Mouse (Mus musculus): ENCODE measurements around the gene Iqschfp. TPM values are rescaled to one million over a fixed set of nuclear protein-coding genes. Genes with fewer than 3 reads are reported as not detected.

Iqschfp gene
- polyA plus RNA-seq, 1 experiment from 2014 or later: 0.24 TPM

- Histone ChIP-seq H3K27me3 (replicated peaks; ENCODE audit: low read depth, poor library complexity, severe bottlenecking) (peaks cover 7% of the 10 kb centered on the region; the same call in 1 of the 2 replicates), H3K36me3 (replicated peaks) (no peaks in the 10 kb centered on the region), H3K9me3 (no peaks in the 10 kb centered on the region), H3K4me1 (peaks cover 60% of the 10 kb centered on the region), H3K27ac (replicated peaks) (peak overlapping the region; percentile 86), H3K4me3 (peak overlapping the region; percentile 55)
- peak; percentile 82 for DNase-seq (ENCODE audit: low spot score)
- 11% methylated on average over 28 of the region's 28 CpGs for WGBS
Observed at GRCm38 (mm10) chr3:68572249-68573225, 680.5 kb downstream of the Iqschfp start.

GRCm38 (mm10) chr3:68573226-68573624 lies 681.2 kb downstream of the Iqschfp start:
- Histone ChIP-seq H3K4me3 (peak overlapping the region; percentile 55), H3K36me3 (replicated peaks) (no peaks in the 10 kb centered on the region), H3K27me3 (replicated peaks; ENCODE audit: low read depth, poor library complexity, severe bottlenecking) (peaks cover 7% of the 10 kb centered on the region; the same call in 1 of the 2 replicates), H3K9me3 (no peaks in the 10 kb centered on the region), H3K27ac (replicated peaks) (0 out of 2 replicates have a peak overlapping the region, but pooled peaks have one; percentile 35), H3K4me1 (peaks cover 56% of the 10 kb centered on the region)
- 62% methylated on average over 3 of the region's 3 CpGs for WGBS
- DNase-seq (ENCODE audit: low spot score): no peak

- 0 out of 2 replicates have a peak overlapping the region, but pooled peaks have one; percentile 24 for H3K27ac ChIP-seq (replicated peaks)
- no peaks in the 10 kb centered on the region for H3K9me3 ChIP-seq
- peaks cover 52% of the 10 kb centered on the region for H3K4me1 ChIP-seq
- H3K36me3 ChIP-seq (replicated peaks): no peaks in the 10 kb centered on the region
- H3K27me3 ChIP-seq (replicated peaks; ENCODE audit: low read depth, poor library complexity, severe bottlenecking): peaks cover 7% of the 10 kb centered on the region; the same call in 1 of the 2 replicates
- 49% methylated on average over 8 of the region's 8 CpGs for WGBS
- no peak for DNase-seq (ENCODE audit: low spot score)
- peak overlapping the region; percentile 55; the same call in 1 of the 2 replicates for H3K4me3 ChIP-seq
Observed at GRCm38 (mm10) chr3:68574097-68574496, 682.1 kb downstream of the Iqschfp start.

GRCm38 (mm10) chr3:68574565-68574964 lies 682.5 kb downstream of the Iqschfp start:
- Histone ChIP-seq H3K4me3 (no peak overlapping the region), H3K36me3 (replicated peaks) (no peaks in the 10 kb centered on the region), H3K4me1 (peaks cover 53% of the 10 kb centered on the region), H3K27me3 (replicated peaks; ENCODE audit: low read depth, poor library complexity, severe bottlenecking) (peaks cover 7% of the 10 kb centered on the region; the same call in 1 of the 2 replicates), H3K27ac (replicated peaks) (no peak overlapping the region), H3K9me3 (no peaks in the 10 kb centered on the region)
- DNase-seq (ENCODE audit: low spot score): no peak
- WGBS: 73% methylated on average over 8 of the region's 8 CpGs

GRCm38 (mm10) chr3:68575636-68576340 lies 683.8 kb downstream of the Iqschfp start:
- 71% methylated on average over 10 of the region's 10 CpGs for WGBS
- Histone ChIP-seq H3K27ac (replicated peaks) (peak overlapping the region; percentile 2; the same call in 1 of the 2 replicates), H3K27me3 (replicated peaks; ENCODE audit: low read depth, poor library complexity, severe bottlenecking) (peaks cover 7% of the 10 kb centered on the region; the same call in 1 of the 2 replicates), H3K4me1 (peaks cover 53% of the 10 kb centered on the region), H3K36me3 (replicated peaks) (no peaks in the 10 kb centered on the region), H3K9me3 (no peaks in the 10 kb centered on the region), H3K4me3 (no peak overlapping the region)
- DNase-seq (ENCODE audit: low spot score): no peak

- peak overlapping the region; percentile 40; the same call in 1 of the 2 replicates for H3K27ac ChIP-seq (replicated peaks)
Observed at GRCm38 (mm10) chr3:68576431-68576830, 684.4 kb downstream of the Iqschfp start.

GRCm38 (mm10) chr3:68576948-68577347 lies 684.9 kb downstream of the Iqschfp start:
- 61% methylated on average over 5 of the region's 5 CpGs for WGBS
- Histone ChIP-seq H3K9me3 (no peaks in the 10 kb centered on the region), H3K4me3 (no peak overlapping the region), H3K4me1 (peaks cover 56% of the 10 kb centered on the region), H3K27me3 (replicated peaks; ENCODE audit: low read depth, poor library complexity, severe bottlenecking) (peaks cover 7% of the 10 kb centered on the region; the same call in 1 of the 2 replicates), H3K27ac (replicated peaks) (peak overlapping the region; percentile 40; the same call in 1 of the 2 replicates), H3K36me3 (replicated peaks) (no peaks in the 10 kb centered on the region)
- DNase-seq (ENCODE audit: low spot score): no peak

More at GRCm38 (mm10) chr3:68576431-68576830, 684.4 kb downstream of the Iqschfp start:
- no peak for DNase-seq (ENCODE audit: low spot score)
- no peaks in the 10 kb centered on the region for H3K36me3 ChIP-seq (replicated peaks)
- H3K4me1 ChIP-seq: peaks cover 53% of the 10 kb centered on the region
- no peak overlapping the region for H3K4me3 ChIP-seq
- H3K27me3 ChIP-seq (replicated peaks; ENCODE audit: low read depth, poor library complexity, severe bottlenecking): peaks cover 7% of the 10 kb centered on the region; the same call in 1 of the 2 replicates
- H3K9me3 ChIP-seq: no peaks in the 10 kb centered on the region
- 25% methylated on average over 7 of the region's 7 CpGs for WGBS

GRCm38 (mm10) chr3:68581591-68581990 lies 689.6 kb downstream of the Iqschfp start:
- Histone ChIP-seq H3K4me1 (peaks cover 59% of the 10 kb centered on the region), H3K27ac (replicated peaks) (0 out of 2 replicates have a peak overlapping the region, but pooled peaks have one; percentile 8)

GRCm38 (mm10) chr3:68582103-68582740 lies 690.2 kb downstream of the Iqschfp start:
- WGBS: 72% methylated on average over 12 of the region's 12 CpGs
- H3K9me3 ChIP-seq: no peaks in the 10 kb centered on the region
- no peak overlapping the region for H3K4me3 ChIP-seq
- H3K27ac ChIP-seq (replicated peaks): peak overlapping the region; percentile 83
- H3K4me1 ChIP-seq: peaks cover 62% of the 10 kb centered on the region
- DNase-seq (ENCODE audit: low spot score): no peak
- no peaks in the 10 kb centered on the region for H3K36me3 ChIP-seq (replicated peaks)
- no peaks in the 10 kb centered on the region for H3K27me3 ChIP-seq (replicated peaks; ENCODE audit: low read depth, poor library complexity, severe bottlenecking)

More at GRCm38 (mm10) chr3:68581591-68581990, 689.6 kb downstream of the Iqschfp start:
- Histone ChIP-seq H3K27me3 (replicated peaks; ENCODE audit: low read depth, poor library complexity, severe bottlenecking) (peaks cover 2% of the 10 kb centered on the region; the same call in 1 of the 2 replicates), H3K9me3 (no peaks in the 10 kb centered on the region), H3K4me3 (no peak overlapping the region), H3K36me3 (replicated peaks) (no peaks in the 10 kb centered on the region)
- no peak for DNase-seq (ENCODE audit: low spot score)
- WGBS: 68% methylated on average over 13 of the region's 13 CpGs

GRCm38 (mm10) chr3:68583031-68583693 lies 691.1 kb downstream of the Iqschfp start:
- 14% methylated on average over 14 of the region's 14 CpGs for WGBS
- peak overlapping the region; percentile 83 for H3K27ac ChIP-seq (replicated peaks)
- DNase-seq (ENCODE audit: low spot score): peak; percentile 27
- H3K4me3 ChIP-seq: peak overlapping the region; percentile 37
- H3K4me1 ChIP-seq: peaks cover 71% of the 10 kb centered on the region
- no peaks in the 10 kb centered on the region for H3K9me3 ChIP-seq
- H3K36me3 ChIP-seq (replicated peaks): no peaks in the 10 kb centered on the region
- no peaks in the 10 kb centered on the region for H3K27me3 ChIP-seq (replicated peaks; ENCODE audit: low read depth, poor library complexity, severe bottlenecking)

GRCm38 (mm10) chr3:68583771-68584511 lies 691.9 kb downstream of the Iqschfp start:
- peaks cover 70% of the 10 kb centered on the region for H3K4me1 ChIP-seq
- WGBS: 39% methylated on average over 14 of the region's 14 CpGs

More at GRCm38 (mm10) chr3:68583771-68584511, 691.9 kb downstream of the Iqschfp start:
- Histone ChIP-seq H3K4me3 (peak overlapping the region; percentile 37), H3K27me3 (replicated peaks; ENCODE audit: low read depth, poor library complexity, severe bottlenecking) (no peaks in the 10 kb centered on the region), H3K36me3 (replicated peaks) (no peaks in the 10 kb centered on the region), H3K27ac (replicated peaks) (peak overlapping the region; percentile 83), H3K9me3 (no peaks in the 10 kb centered on the region)
- DNase-seq (ENCODE audit: low spot score): peak; percentile 40
